Mouse (Mus musculus): Measurements from ENCODE around the gene Klc1.

- TF ChIP-seq POLR2A (IDR thresholded peaks at IDR 0.05; ENCODE audit: borderline replicate concordance, control insufficient read depth, low read depth, low read length) (no peak), CTCF (IDR thresholded peaks at IDR 0.05; ENCODE audit: control insufficient read depth, insufficient read depth, low read length) (no peak)
These were observed 28.4 kb downstream of the Klc1 start for GRCm38 (mm10) chr12:111787015-111787414.
